Mouse (Mus musculus) c-Kit-positive CD71-negative TER-119-negative erythroid progenitor cells, embryonic 14.5 days (primary cell): ENCODE results near the gene 3110001I22Rik.

Source experiments
- DNase-seq: peaks from one replicate; pipeline ENCODE4 v3.0.0-alpha.2; 2013; ENCODE audit warnings: low read depth

The 3110001I22Rik gene

GRCm38 (mm10) chr16:13716821-13717553 lies 45.3 kb downstream of the 3110001I22Rik start:
- DNase-seq, result no peak

GRCm38 (mm10) chr16:13722937-13723336 lies 51.2 kb downstream of the 3110001I22Rik start:
- no peak for DNase-seq

- DNase-seq, result no peak
Measured at GRCm38 (mm10) chr16:13727811-13728335, 56.1 kb downstream of the 3110001I22Rik start.
